Mouse (Mus musculus) midbrain, postnatal 0 days (tissue): ENCODE results near the gene Ccdc47. TPM values are rescaled to one million over a fixed set of nuclear protein-coding genes. Genes with fewer than 3 reads are reported as not detected.

Experiments used
- ATAC-seq: fragments of 200-750 bp; cut with Nextera tagmentation; 2 replicates; pipeline ENCODE4 v1.8.0; 2017; ENCODE audit warnings: moderate number of reproducible peaks, mild to moderate bottlenecking, moderate TSS enrichment, moderate library complexity; ENCODE audit not compliant: low FRiP score
- DNase-seq: peaks from one replicate; pipeline ENCODE4 v3.0.0-alpha.2; 2015; ENCODE audit warnings: low spot score
- H3K27ac ChIP-seq: fragments of 300-500 bp; sonication (generic); 2 replicates; pipeline ENCODE4 v1.5.1; 2014; ENCODE audit warnings: low read depth, mild to moderate bottlenecking, low read length, mixed read lengths
- H3K27me3 ChIP-seq: fragments of 300-500 bp; sonication (generic); 2 replicates; pipeline ENCODE4 v1.6.1; 2014; ENCODE audit warnings: low read length, control low read depth, mixed read lengths; ENCODE audit not compliant: insufficient read depth
- H3K36me3 ChIP-seq: fragments of 300-500 bp; sonication (generic); 2 replicates; pipeline ENCODE4 v1.6.1; 2014; ENCODE audit warnings: low read length, control low read depth, mixed read lengths; ENCODE audit not compliant: insufficient read depth
- H3K4me1 ChIP-seq: fragments of 300-500 bp; sonication (generic); 2 replicates; pipeline ENCODE4 v1.6.1; 2014; ENCODE audit warnings: mild to moderate bottlenecking, control low read depth, antibody characterized with exemption, low read length, mixed read lengths; ENCODE audit not compliant: insufficient read depth
- H3K4me2 ChIP-seq: fragments of 300-500 bp; sonication (generic); 2 replicates; pipeline ENCODE4 v1.6.1; 2014; ENCODE audit warnings: low read depth, mild to moderate bottlenecking, low read length, mixed read lengths; ENCODE audit not compliant: poor library complexity, severe bottlenecking
- H3K4me3 ChIP-seq: fragments of 300-500 bp; sonication (generic); 2 replicates; pipeline ENCODE4 v1.5.1; 2014; ENCODE audit warnings: low read depth, mild to moderate bottlenecking, low read length, moderate library complexity
- H3K9ac ChIP-seq: fragments of 300-500 bp; sonication (generic); replicated peaks from 2 replicates; pipeline ENCODE4 v1.6.1; 2014; ENCODE audit warnings: mild to moderate bottlenecking, low read length, moderate library complexity, mixed read lengths; ENCODE audit not compliant: poor library complexity, severe bottlenecking
- H3K9me3 ChIP-seq: fragments of 300-500 bp; sonication (generic); 2 replicates; pipeline ENCODE4 v1.6.1; 2016; ENCODE audit warnings: low read length, control low read depth
- CTCF ChIP-seq: IDR thresholded peaks from 2 replicates; pipeline ENCODE4 v1.5.1; 2016; ENCODE audit warnings: antibody characterized with exemption, mild to moderate bottlenecking
- WGBS: fragments of 180-500 bp; shearing (Covaris S2); extraction: QIAGEN DNeasy Blood & Tissue Kit; methylation state at CpG from one replicate; pipeline ENCODE4 v1.1.7; 2014; 5-methylcytosine and 5-hydroxymethylcytosine counted together
- polyA plus RNA-seq: library from polyadenylated mRNA; unstranded; fragments of >200 nt; fragmentation: Nextera tagmentation; extraction: Ambion mirVana; gene quantifications from 2 replicates; pipeline ENCODE4 v1.2.1, GENCODE M21; 2015
- total RNA-seq: library from RNA; depleted of rRNA; stranded (reverse); fragments of >200 nt; gene quantifications from 2 replicates; pipeline ENCODE4 v1.2.3, GENCODE M21; 2014

The Ccdc47 gene
- total and polyA plus RNA-seq, 2 experiments from 2014 or later, result 31.7 to 94.9 TPM

- no peaks in the 10 kb centered on the region for H3K9me3 ChIP-seq
- no peak for TF ChIP-seq CTCF
- DNase-seq (no peak), ATAC-seq (no peak)
- 91% methylated on average over 2 of the region's 2 CpGs for WGBS
- H3K4me3 ChIP-seq, result no peak overlapping the region
- H3K9ac ChIP-seq, result no peak overlapping the region
- no peaks in the 10 kb centered on the region for H3K4me1 ChIP-seq
- H3K27me3 ChIP-seq, result no peaks in the 10 kb centered on the region
- peaks cover 12% of the 10 kb centered on the region for H3K36me3 ChIP-seq
- H3K27ac ChIP-seq, result no peak overlapping the region
- no peak overlapping the region for H3K4me2 ChIP-seq
Measured at GRCm38 (mm10) chr11:106173228-106173627, 42.9 kb downstream of the Ccdc47 start.

GRCm38 (mm10) chr11:106170807-106171206, 45.3 kb downstream of the Ccdc47 start:
- WGBS, result 79% methylated on average over 7 of the region's 7 CpGs
- H3K4me1 ChIP-seq, result no peaks in the 10 kb centered on the region
- no peak overlapping the region for H3K4me3 ChIP-seq
- ATAC-seq (no peak), DNase-seq (peak; percentile 60)
- H3K9me3 ChIP-seq, result no peaks in the 10 kb centered on the region
- no peak overlapping the region for H3K27ac ChIP-seq
- H3K27me3 ChIP-seq, result no peaks in the 10 kb centered on the region
- peak; percentile 62 for TF ChIP-seq CTCF
- no peak overlapping the region for H3K4me2 ChIP-seq
- no peak overlapping the region for H3K9ac ChIP-seq
- peaks cover 27% of the 10 kb centered on the region for H3K36me3 ChIP-seq

- Histone ChIP-seq H3K4me3 (no peak overlapping the region), H3K4me1 (no peaks in the 10 kb centered on the region), H3K27me3 (no peaks in the 10 kb centered on the region), H3K36me3 (peaks cover 36% of the 10 kb centered on the region), H3K9me3 (no peaks in the 10 kb centered on the region), H3K27ac (no peak overlapping the region), H3K4me2 (no peak overlapping the region), H3K9ac (no peak overlapping the region)
- no peak for TF ChIP-seq CTCF
- 84% methylated on average over 5 of the region's 5 CpGs for WGBS
- DNase-seq, result no peak
- no peak for ATAC-seq
Measured at GRCm38 (mm10) chr11:106167435-106167834, 48.7 kb downstream of the Ccdc47 start.

- Histone ChIP-seq H3K4me1 (0 out of 2 replicates have a peak, but pooled peaks cover 5% of the 10 kb centered on the region), H3K27me3 (no peaks in the 10 kb centered on the region), H3K4me2 (no peak overlapping the region), H3K9ac (no peak overlapping the region), H3K9me3 (no peaks in the 10 kb centered on the region), H3K4me3 (no peak overlapping the region), H3K27ac (no peak overlapping the region), H3K36me3 (peaks cover 36% of the 10 kb centered on the region)
- 92% methylated on average over 16 of the region's 16 CpGs for WGBS
- no peak for ATAC-seq
- DNase-seq, result no peak
- TF ChIP-seq CTCF, result no peak
Measured at GRCm38 (mm10) chr11:106164601-106165180, 51.5 kb downstream of the Ccdc47 start.

GRCm38 (mm10) chr11:106163546-106163945, 52.6 kb downstream of the Ccdc47 start:
- DNase-seq, result no peak
- no peak overlapping the region for H3K9ac ChIP-seq
- H3K4me2 ChIP-seq, result no peak overlapping the region
- 0 out of 2 replicates have a peak, but pooled peaks cover 10% of the 10 kb centered on the region for H3K4me1 ChIP-seq
- TF ChIP-seq CTCF, result no peak
- H3K9me3 ChIP-seq, result no peaks in the 10 kb centered on the region
- 86% methylated on average over 4 of the region's 4 CpGs for WGBS
- H3K36me3 ChIP-seq, result peaks cover 33% of the 10 kb centered on the region
- no peak overlapping the region for H3K4me3 ChIP-seq
- no peaks in the 10 kb centered on the region for H3K27me3 ChIP-seq
- H3K27ac ChIP-seq, result no peak overlapping the region
- no peak for ATAC-seq

- H3K27me3 ChIP-seq, result no peaks in the 10 kb centered on the region
- H3K4me3 ChIP-seq, result no peak overlapping the region
- H3K9ac ChIP-seq, result no peak overlapping the region
- DNase-seq, result no peak
- no peaks in the 10 kb centered on the region for H3K9me3 ChIP-seq
- peaks cover 14% of the 10 kb centered on the region; the same call in 1 of the 2 replicates for H3K4me1 ChIP-seq
- no peak overlapping the region for H3K4me2 ChIP-seq
- 94% methylated on average over 2 of the region's 2 CpGs for WGBS
- no peak for ATAC-seq
- no peak for TF ChIP-seq CTCF
- H3K36me3 ChIP-seq, result peaks cover 23% of the 10 kb centered on the region
- no peak overlapping the region for H3K27ac ChIP-seq
Measured at GRCm38 (mm10) chr11:106162237-106162636, 53.9 kb downstream of the Ccdc47 start.
